Mouse (Mus musculus): ENCODE results near the gene Map2k4. TPM values are rescaled to one million over a fixed set of nuclear protein-coding genes. Genes with fewer than 3 reads are reported as not detected.

The Map2k4 gene
- polyA plus RNA-seq, 1 experiment from 2014 or later = 60.2 TPM

MicroRNAs encoded within 50 kb of the gene (microRNA counts, 519-probe panel; counts per million panel counts)
- microRNA mmu-miR-744 = 104 counts per million, percentile 35 among the panel's probes with 10 or more counts

Small RNA genes lying within 50 kb of the gene (microRNA-seq; reads per million reads assigned to microRNA genes)
- 6,646 reads per million, percentile 94 among the genes with 10 or more reads in this experiment for gene Mir744

Other genes with a start within 250 kb of the Map2k4 start
- 17.1 and 17.4 TPM in 2 replicates for gene Zkscan6, start 18.9 kb upstream of the Map2k4 start, polyA plus RNA-seq (2015; fragmentation: Nextera tagmentation; extraction: Ambion mirVana)

Measured in kidney, embryonic 16.5 days (tissue).